Mouse (Mus musculus): ENCODE measurements around the gene Fam168b. TPM values are rescaled to one million over a fixed set of nuclear protein-coding genes. Genes with fewer than 3 reads are reported as not detected.
A peak's percentile ranks its signal among the peaks of the same experiment; 100 is the strongest.

The Fam168b gene
- polyA plus RNA-seq, 1 experiment from 2014 or later: 73.6 TPM

GRCm38 (mm10) chr1:34863323-34863722 lies 20.5 kb upstream of the Fam168b start:
- Histone ChIP-seq H3K36me3 (peaks cover 31% of the 10 kb centered on the region), H3K9me3 (no peaks in the 10 kb centered on the region), H3K27ac (0 out of 2 replicates have a peak overlapping the region, but pooled peaks have one; percentile 30), H3K4me1 (peaks cover 27% of the 10 kb centered on the region), H3K4me3 (no peak overlapping the region), H3K27me3 (ENCODE audit: insufficient read depth, poor library complexity, severe bottlenecking) (no peaks in the 10 kb centered on the region)
- WGBS: 88% methylated on average over 7 of the region's 7 CpGs
- no peak for DNase-seq (ENCODE audit: low spot score)

- no peaks in the 10 kb centered on the region for H3K27me3 ChIP-seq (ENCODE audit: insufficient read depth, poor library complexity, severe bottlenecking)
- no peak for DNase-seq (ENCODE audit: low spot score)
- H3K4me3 ChIP-seq: no peak overlapping the region
- peaks cover 30% of the 10 kb centered on the region for H3K36me3 ChIP-seq
- 93% methylated on average over 13 of the region's 13 CpGs for WGBS
- H3K4me1 ChIP-seq: peaks cover 27% of the 10 kb centered on the region
- H3K9me3 ChIP-seq: no peaks in the 10 kb centered on the region
- no peak overlapping the region for H3K27ac ChIP-seq
These were observed 20.0 kb upstream of the Fam168b start for GRCm38 (mm10) chr1:34862877-34863276.

GRCm38 (mm10) chr1:34860205-34860604 lies 17.3 kb upstream of the Fam168b start:
- Histone ChIP-seq H3K4me1 (peaks cover 27% of the 10 kb centered on the region), H3K9me3 (no peaks in the 10 kb centered on the region), H3K27me3 (ENCODE audit: insufficient read depth, poor library complexity, severe bottlenecking) (no peaks in the 10 kb centered on the region), H3K27ac (no peak overlapping the region), H3K36me3 (peaks cover 28% of the 10 kb centered on the region), H3K4me3 (no peak overlapping the region)
- WGBS: 83% methylated on average over 7 of the region's 7 CpGs
- no peak for DNase-seq (ENCODE audit: low spot score)

- Histone ChIP-seq H3K9me3 (no peaks in the 10 kb centered on the region), H3K36me3 (peaks cover 24% of the 10 kb centered on the region), H3K27me3 (ENCODE audit: insufficient read depth, poor library complexity, severe bottlenecking) (no peaks in the 10 kb centered on the region), H3K4me3 (no peak overlapping the region), H3K4me1 (peaks cover 25% of the 10 kb centered on the region), H3K27ac (no peak overlapping the region)
- 81% methylated on average over 3 of the region's 3 CpGs for WGBS
- DNase-seq (ENCODE audit: low spot score): no peak
These were observed 16.9 kb upstream of the Fam168b start for GRCm38 (mm10) chr1:34859761-34860160.

GRCm38 (mm10) chr1:34858671-34859070 lies 15.8 kb upstream of the Fam168b start:
- Histone ChIP-seq H3K9me3 (no peaks in the 10 kb centered on the region), H3K4me1 (0 out of 2 replicates have a peak, but pooled peaks cover 14% of the 10 kb centered on the region), H3K4me3 (no peak overlapping the region), H3K27ac (no peak overlapping the region), H3K27me3 (ENCODE audit: insufficient read depth, poor library complexity, severe bottlenecking) (no peaks in the 10 kb centered on the region), H3K36me3 (peaks cover 23% of the 10 kb centered on the region)
- DNase-seq (ENCODE audit: low spot score): no peak
- WGBS: 72% methylated on average over 5 of the region's 5 CpGs

GRCm38 (mm10) chr1:34855056-34855739 lies 12.3 kb upstream of the Fam168b start:
- DNase-seq (ENCODE audit: low spot score): no peak
- Histone ChIP-seq H3K27me3 (ENCODE audit: insufficient read depth, poor library complexity, severe bottlenecking) (no peaks in the 10 kb centered on the region), H3K4me1 (peaks cover 25% of the 10 kb centered on the region), H3K27ac (no peak overlapping the region), H3K9me3 (no peaks in the 10 kb centered on the region), H3K36me3 (peaks cover 4% of the 10 kb centered on the region; the same call in 1 of the 2 replicates), H3K4me3 (no peak overlapping the region)
- WGBS: 73% methylated on average over 12 of the region's 12 CpGs

- no peak overlapping the region for H3K27ac ChIP-seq
- H3K27me3 ChIP-seq (ENCODE audit: insufficient read depth, poor library complexity, severe bottlenecking): no peaks in the 10 kb centered on the region
- H3K4me3 ChIP-seq: no peak overlapping the region
- no peaks in the 10 kb centered on the region for H3K9me3 ChIP-seq
- H3K36me3 ChIP-seq: peaks cover 1% of the 10 kb centered on the region; the same call in 1 of the 2 replicates
- WGBS: 85% methylated on average over 2 of the region's 2 CpGs
- DNase-seq (ENCODE audit: low spot score): no peak
- H3K4me1 ChIP-seq: peaks cover 27% of the 10 kb centered on the region
These were observed 10.9 kb upstream of the Fam168b start for GRCm38 (mm10) chr1:34853786-34854185.

GRCm38 (mm10) chr1:34852116-34852878 lies 9.4 kb upstream of the Fam168b start:
- Histone ChIP-seq H3K4me3 (no peak overlapping the region), H3K27me3 (ENCODE audit: insufficient read depth, poor library complexity, severe bottlenecking) (no peaks in the 10 kb centered on the region), H3K9me3 (no peaks in the 10 kb centered on the region), H3K27ac (peak overlapping the region; percentile 69; the same call in 1 of the 2 replicates), H3K4me1 (peaks cover 24% of the 10 kb centered on the region), H3K36me3 (no peaks in the 10 kb centered on the region)
- no peak for DNase-seq (ENCODE audit: low spot score)
- WGBS: 76% methylated on average over 11 of the region's 11 CpGs

- no peak overlapping the region for H3K4me3 ChIP-seq
- H3K27ac ChIP-seq: no peak overlapping the region
- H3K9me3 ChIP-seq: no peaks in the 10 kb centered on the region
- no peaks in the 10 kb centered on the region for H3K36me3 ChIP-seq
- no peaks in the 10 kb centered on the region for H3K27me3 ChIP-seq (ENCODE audit: insufficient read depth, poor library complexity, severe bottlenecking)
- DNase-seq (ENCODE audit: low spot score): no peak
- WGBS: 58% methylated on average over 6 of the region's 6 CpGs
- H3K4me1 ChIP-seq: peaks cover 24% of the 10 kb centered on the region
These were observed 8.7 kb upstream of the Fam168b start for GRCm38 (mm10) chr1:34851562-34851961.

GRCm38 (mm10) chr1:34850343-34851136 lies 7.7 kb upstream of the Fam168b start:
- Histone ChIP-seq H3K4me3 (peak overlapping the region; percentile 82), H3K27ac (peak overlapping the region; percentile 93), H3K36me3 (no peaks in the 10 kb centered on the region), H3K27me3 (ENCODE audit: insufficient read depth, poor library complexity, severe bottlenecking) (no peaks in the 10 kb centered on the region), H3K9me3 (no peaks in the 10 kb centered on the region), H3K4me1 (peaks cover 24% of the 10 kb centered on the region)
- WGBS: 39% methylated on average over 11 of the region's 11 CpGs
- DNase-seq (ENCODE audit: low spot score): no peak

- WGBS: under 1% methylated on average over 39 of the region's 40 CpGs
These were observed 7.0 kb upstream of the Fam168b start, which contains the start of gene Plekhb2 for GRCm38 (mm10) chr1:34849745-34850342. Gene Plekhb2 (plus strand): TSS chr1:34849976.

GRCm38 (mm10) chr1:34847070-34847469 lies 4.2 kb upstream of the Fam168b start:
- no peaks in the 10 kb centered on the region for H3K9me3 ChIP-seq
- no peak overlapping the region for H3K4me3 ChIP-seq
- no peaks in the 10 kb centered on the region for H3K36me3 ChIP-seq
- 83% methylated on average over 3 of the region's 3 CpGs for WGBS
- H3K4me1 ChIP-seq: peaks cover 23% of the 10 kb centered on the region
- DNase-seq (ENCODE audit: low spot score): no peak
- H3K27ac ChIP-seq: no peak overlapping the region
- no peaks in the 10 kb centered on the region for H3K27me3 ChIP-seq (ENCODE audit: insufficient read depth, poor library complexity, severe bottlenecking)

More at GRCm38 (mm10) chr1:34849745-34850342, 7.0 kb upstream of the Fam168b start, which contains the start of gene Plekhb2:
- no peaks in the 10 kb centered on the region for H3K36me3 ChIP-seq
- H3K27me3 ChIP-seq (ENCODE audit: insufficient read depth, poor library complexity, severe bottlenecking): no peaks in the 10 kb centered on the region
- peak; percentile 90 for DNase-seq (ENCODE audit: low spot score)
- peak within 1 kb of the TSS; percentile 82 for H3K4me3 ChIP-seq
- H3K27ac ChIP-seq: peak within 1 kb of the TSS; percentile 93
- no peaks in the 10 kb centered on the region for H3K9me3 ChIP-seq
- H3K4me1 ChIP-seq: peaks cover 24% of the 10 kb centered on the region
